Mouse (Mus musculus): ENCODE measurements around the gene Ogdh. TPM values are rescaled to one million over a fixed set of nuclear protein-coding genes. Genes with fewer than 3 reads are reported as not detected.

Ogdh gene
- polyA plus RNA-seq, 1 experiment from 2014 or later = 201 TPM

GRCm38 (mm10) chr11:6290883-6291282, 550 bp upstream of the Ogdh start:
- no peaks in the 10 kb centered on the region for H3K36me3 ChIP-seq (ENCODE audit: control insufficient read depth, insufficient read depth, low read length)

DNA sequence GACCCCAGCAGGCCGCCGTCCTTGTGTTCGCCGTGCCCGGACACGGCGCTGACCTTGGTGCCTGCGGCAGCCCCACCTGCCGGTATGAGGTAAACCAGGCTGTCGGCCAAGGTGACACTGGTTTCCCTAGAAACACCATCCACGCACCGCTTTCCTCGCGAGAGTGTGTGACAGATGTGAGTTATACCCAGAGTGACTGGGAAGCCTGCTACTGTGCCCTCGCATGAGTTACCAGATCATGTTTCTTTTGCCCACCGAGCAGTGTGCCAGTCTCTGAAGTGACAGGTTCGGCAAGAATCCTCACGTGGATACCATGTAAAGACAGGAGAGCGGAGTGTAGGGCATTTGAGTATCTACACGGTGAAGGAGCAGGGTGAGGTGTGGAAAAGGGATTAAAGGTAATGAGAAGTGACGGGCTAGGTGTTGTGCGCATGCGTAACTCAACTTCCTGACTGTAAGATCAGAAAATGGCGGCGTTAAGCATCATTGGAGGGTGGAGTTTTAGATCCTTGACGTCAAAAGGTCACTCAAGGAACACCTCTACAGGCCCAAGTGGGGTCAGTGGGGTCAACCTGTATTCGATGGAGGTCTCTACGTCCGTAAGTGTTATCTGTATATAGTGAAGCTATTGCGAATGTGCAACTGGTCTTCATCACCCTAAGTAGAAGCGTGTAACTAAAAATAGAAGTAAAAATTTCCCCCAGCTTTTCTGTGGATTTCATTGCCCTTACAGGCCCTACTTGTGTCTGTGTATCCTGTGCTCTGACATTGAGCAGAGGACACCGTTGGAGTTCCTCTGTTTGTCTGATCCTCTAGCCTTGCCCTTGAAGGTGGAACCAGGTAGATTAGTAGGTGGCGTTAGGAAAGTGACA, 919 bp downstream of the Ogdh start:
- H3K9me3 ChIP-seq (replicated peaks; ENCODE audit: control insufficient read depth, low read length) = no peaks in the 10 kb centered on the region
- H3K4me2 ChIP-seq = peak overlapping the region; percentile 73
- peaks cover 6% of the 10 kb centered on the region; the same call in 1 of the 2 replicates for H3K36me3 ChIP-seq (ENCODE audit: control insufficient read depth, insufficient read depth, low read length)
- H3K4me1 ChIP-seq (ENCODE audit: control insufficient read depth, insufficient read depth, low read length) = peaks cover 3% of the 10 kb centered on the region; the same call in 1 of the 2 replicates
- no peak; the same call in 1 of the 2 replicates for ATAC-seq (replicated peaks; ENCODE audit: insufficient number of reproducible peaks, low FRiP score, low TSS enrichment)
- H3K27me3 ChIP-seq (ENCODE audit: control insufficient read depth, insufficient read depth, low read length) = no peaks in the 10 kb centered on the region
- H3K4me3 ChIP-seq (ENCODE audit: low read depth, low read length) = peak overlapping the region; percentile 85
- 10% methylated on average over 33 of the region's 33 CpGs for WGBS (ENCODE audit: insufficient replicate concordance)
- peak overlapping the region; percentile 96 for H3K27ac ChIP-seq (ENCODE audit: low read depth, low read length)
- H3K9ac ChIP-seq (ENCODE audit: low read depth, low read length) = peak overlapping the region; percentile 93

More at GRCm38 (mm10) chr11:6290883-6291282, 550 bp upstream of the Ogdh start:
- Histone ChIP-seq H3K4me3 (ENCODE audit: low read depth, low read length) (peak overlapping the region; percentile 85), H3K27ac (ENCODE audit: low read depth, low read length) (peak overlapping the region; percentile 96; the same call in 1 of the 2 replicates), H3K9ac (ENCODE audit: low read depth, low read length) (peak overlapping the region; percentile 93), H3K27me3 (ENCODE audit: control insufficient read depth, insufficient read depth, low read length) (no peaks in the 10 kb centered on the region), H3K9me3 (replicated peaks; ENCODE audit: control insufficient read depth, low read length) (no peaks in the 10 kb centered on the region), H3K4me1 (ENCODE audit: control insufficient read depth, insufficient read depth, low read length) (peaks cover 3% of the 10 kb centered on the region; the same call in 1 of the 2 replicates), H3K4me2 (peak overlapping the region; percentile 70)
- WGBS (ENCODE audit: insufficient replicate concordance) = 24% methylated on average over 3 of the region's 3 CpGs
- no peak for ATAC-seq (replicated peaks; ENCODE audit: insufficient number of reproducible peaks, low FRiP score, low TSS enrichment)

GRCm38 (mm10) chr11:6292988-6293349, 1.5 kb downstream of the Ogdh start:
- Histone ChIP-seq H3K9me3 (replicated peaks; ENCODE audit: control insufficient read depth, low read length) (no peaks in the 10 kb centered on the region), H3K36me3 (ENCODE audit: control insufficient read depth, insufficient read depth, low read length) (peaks cover 10% of the 10 kb centered on the region), H3K27ac (ENCODE audit: low read depth, low read length) (peak overlapping the region; percentile 96), H3K4me2 (peak overlapping the region; percentile 73), H3K4me3 (ENCODE audit: low read depth, low read length) (peak overlapping the region; percentile 85), H3K4me1 (ENCODE audit: control insufficient read depth, insufficient read depth, low read length) (peaks cover 3% of the 10 kb centered on the region; the same call in 1 of the 2 replicates), H3K9ac (ENCODE audit: low read depth, low read length) (no peak overlapping the region), H3K27me3 (ENCODE audit: control insufficient read depth, insufficient read depth, low read length) (no peaks in the 10 kb centered on the region)
- 90% methylated on average over 4 of the region's 4 CpGs for WGBS (ENCODE audit: insufficient replicate concordance)
- ATAC-seq (replicated peaks; ENCODE audit: insufficient number of reproducible peaks, low FRiP score, low TSS enrichment) = no peak

DNA sequence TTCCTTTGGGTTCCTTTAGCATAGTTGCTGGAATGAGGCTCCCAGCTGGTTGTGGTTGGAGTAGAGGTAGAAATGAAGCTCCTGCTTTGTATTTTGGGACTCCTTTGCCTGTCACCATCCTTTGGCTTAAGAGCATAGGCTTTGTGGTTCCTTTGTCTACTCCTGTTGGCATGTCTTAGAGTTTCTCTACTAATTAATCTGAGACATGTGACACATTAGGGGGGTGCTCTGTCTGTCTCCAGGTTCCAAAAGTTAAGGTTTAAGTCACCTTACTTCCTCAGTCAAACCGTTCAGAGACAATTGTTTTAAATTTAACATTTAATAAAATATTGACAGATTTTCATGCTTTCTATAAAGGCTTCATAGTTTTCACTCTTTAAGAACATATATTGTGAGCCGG, 2.2 kb downstream of the Ogdh start:
- WGBS (ENCODE audit: insufficient replicate concordance) = 88% methylated on average over 2 of the region's 2 CpGs
- Histone ChIP-seq H3K36me3 (ENCODE audit: control insufficient read depth, insufficient read depth, low read length) (peaks cover 15% of the 10 kb centered on the region), H3K27ac (ENCODE audit: low read depth, low read length) (no peak overlapping the region), H3K4me1 (ENCODE audit: control insufficient read depth, insufficient read depth, low read length) (peaks cover 3% of the 10 kb centered on the region; the same call in 1 of the 2 replicates), H3K4me3 (ENCODE audit: low read depth, low read length) (no peak overlapping the region; the same call in 1 of the 2 replicates), H3K9ac (ENCODE audit: low read depth, low read length) (no peak overlapping the region), H3K4me2 (peak overlapping the region; percentile 73), H3K27me3 (ENCODE audit: control insufficient read depth, insufficient read depth, low read length) (no peaks in the 10 kb centered on the region), H3K9me3 (replicated peaks; ENCODE audit: control insufficient read depth, low read length) (no peaks in the 10 kb centered on the region)
- ATAC-seq (replicated peaks; ENCODE audit: insufficient number of reproducible peaks, low FRiP score, low TSS enrichment) = no peak

- H3K36me3 ChIP-seq (ENCODE audit: control insufficient read depth, insufficient read depth, low read length) = peaks cover 15% of the 10 kb centered on the region
- H3K27ac ChIP-seq (ENCODE audit: low read depth, low read length) = peak overlapping the region; percentile 59; the same call in 1 of the 2 replicates
- no peak overlapping the region for H3K4me3 ChIP-seq (ENCODE audit: low read depth, low read length)
- no peaks in the 10 kb centered on the region for H3K27me3 ChIP-seq (ENCODE audit: control insufficient read depth, insufficient read depth, low read length)
- no peaks in the 10 kb centered on the region for H3K9me3 ChIP-seq (replicated peaks; ENCODE audit: control insufficient read depth, low read length)
- WGBS (ENCODE audit: insufficient replicate concordance) = 90% methylated on average over 4 of the region's 4 CpGs
- no peak overlapping the region for H3K9ac ChIP-seq (ENCODE audit: low read depth, low read length)
- no peak; the same call in 1 of the 2 replicates for ATAC-seq (replicated peaks; ENCODE audit: insufficient number of reproducible peaks, low FRiP score, low TSS enrichment)
- H3K4me1 ChIP-seq (ENCODE audit: control insufficient read depth, insufficient read depth, low read length) = peaks cover 3% of the 10 kb centered on the region; the same call in 1 of the 2 replicates
- H3K4me2 ChIP-seq = peak overlapping the region; percentile 19
These were observed 3.2 kb downstream of the Ogdh start for GRCm38 (mm10) chr11:6294632-6295031.

DNA sequence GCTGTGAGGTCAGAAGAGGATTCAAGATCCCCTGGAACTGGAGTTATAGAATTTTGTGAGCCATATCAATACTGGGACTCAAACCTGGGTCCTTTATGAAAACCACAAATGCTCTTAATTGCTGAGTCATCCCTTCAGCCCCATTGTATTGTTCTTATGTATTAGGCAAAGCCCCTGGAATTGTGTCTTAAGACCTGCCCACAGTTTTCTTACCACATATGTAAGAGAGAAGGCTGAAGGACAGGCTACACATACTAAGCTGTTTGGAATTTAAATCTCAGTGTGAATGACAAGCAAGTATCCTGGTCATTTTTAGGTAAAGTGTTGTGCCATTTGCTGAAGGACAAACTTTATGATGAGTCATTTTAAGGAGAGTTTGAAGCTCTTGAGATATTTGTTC, 4.6 kb downstream of the Ogdh start:
- no peak overlapping the region for H3K9ac ChIP-seq (ENCODE audit: low read depth, low read length)
- H3K4me1 ChIP-seq (ENCODE audit: control insufficient read depth, insufficient read depth, low read length) = peaks cover 3% of the 10 kb centered on the region; the same call in 1 of the 2 replicates
- H3K36me3 ChIP-seq (ENCODE audit: control insufficient read depth, insufficient read depth, low read length) = peaks cover 20% of the 10 kb centered on the region
- no peaks in the 10 kb centered on the region for H3K9me3 ChIP-seq (replicated peaks; ENCODE audit: control insufficient read depth, low read length)
- no peak overlapping the region for H3K4me3 ChIP-seq (ENCODE audit: low read depth, low read length)
- no peak overlapping the region for H3K4me2 ChIP-seq
- no peak overlapping the region for H3K27ac ChIP-seq (ENCODE audit: low read depth, low read length)
- H3K27me3 ChIP-seq (ENCODE audit: control insufficient read depth, insufficient read depth, low read length) = no peaks in the 10 kb centered on the region
- no peak for ATAC-seq (replicated peaks; ENCODE audit: insufficient number of reproducible peaks, low FRiP score, low TSS enrichment)

DNA sequence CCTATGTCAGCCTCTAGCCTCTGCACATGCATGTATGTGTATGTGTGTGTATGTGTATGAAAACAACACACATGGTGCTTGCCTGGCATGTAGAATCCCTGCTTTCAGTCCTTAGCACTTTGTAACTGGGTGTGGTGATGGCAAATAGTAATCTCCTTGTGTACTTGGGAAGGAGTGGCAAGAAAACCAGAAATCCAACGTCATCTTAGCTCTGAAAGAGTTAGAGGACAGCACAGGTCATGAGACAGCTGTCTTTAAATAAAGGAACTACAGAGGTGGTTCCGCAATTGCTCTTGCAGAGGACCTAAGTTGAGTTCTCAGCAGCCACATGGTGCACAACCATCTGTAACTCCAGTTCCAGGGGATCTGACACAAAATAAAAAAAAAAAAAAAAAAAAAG, 8.0 kb downstream of the Ogdh start:
- Histone ChIP-seq H3K36me3 (ENCODE audit: control insufficient read depth, insufficient read depth, low read length) (peaks cover 20% of the 10 kb centered on the region), H3K4me2 (no peak overlapping the region), H3K27me3 (ENCODE audit: control insufficient read depth, insufficient read depth, low read length) (no peaks in the 10 kb centered on the region), H3K4me1 (ENCODE audit: control insufficient read depth, insufficient read depth, low read length) (no peaks in the 10 kb centered on the region), H3K27ac (ENCODE audit: low read depth, low read length) (no peak overlapping the region), H3K9me3 (replicated peaks; ENCODE audit: control insufficient read depth, low read length) (no peaks in the 10 kb centered on the region), H3K4me3 (ENCODE audit: low read depth, low read length) (no peak overlapping the region), H3K9ac (ENCODE audit: low read depth, low read length) (no peak overlapping the region)
- WGBS (ENCODE audit: insufficient replicate concordance) = 87% methylated on average over 2 of the region's 2 CpGs
- no peak for ATAC-seq (replicated peaks; ENCODE audit: insufficient number of reproducible peaks, low FRiP score, low TSS enrichment)

- Histone ChIP-seq H3K27ac (ENCODE audit: low read depth, low read length) (no peak overlapping the region), H3K36me3 (ENCODE audit: control insufficient read depth, insufficient read depth, low read length) (peaks cover 12% of the 10 kb centered on the region; the same call in 1 of the 2 replicates), H3K4me3 (ENCODE audit: low read depth, low read length) (no peak overlapping the region), H3K9me3 (replicated peaks; ENCODE audit: control insufficient read depth, low read length) (no peaks in the 10 kb centered on the region), H3K27me3 (ENCODE audit: control insufficient read depth, insufficient read depth, low read length) (no peaks in the 10 kb centered on the region), H3K4me2 (no peak overlapping the region), H3K9ac (ENCODE audit: low read depth, low read length) (no peak overlapping the region), H3K4me1 (ENCODE audit: control insufficient read depth, insufficient read depth, low read length) (no peaks in the 10 kb centered on the region)
- ATAC-seq (replicated peaks; ENCODE audit: insufficient number of reproducible peaks, low FRiP score, low TSS enrichment) = no peak
- 79% methylated on average over 2 of the region's 2 CpGs for WGBS (ENCODE audit: insufficient replicate concordance)
These were observed 11.4 kb downstream of the Ogdh start for GRCm38 (mm10) chr11:6302793-6303192.

All from heart, embryonic 11.5 days (tissue).